Mouse (Mus musculus) c-Kit-positive CD71-positive TER-119-positive erythroid progenitor cells, embryonic 14.5 days (primary cell): Measurements from ENCODE around the gene Bcas3.
"Not testable (repeated sequence)": the region's sequence is repeated elsewhere in the genome, so short reads cannot be mapped to it uniquely, and the experiment has no call there.

Experiments used
- DNase-seq: peaks from one replicate; pipeline ENCODE4 v3.0.0-alpha.2; 2013; ENCODE audit warnings: low spot score

The Bcas3 gene

GRCm38 (mm10) chr11:85712026-85712804, 359.2 kb downstream of the Bcas3 start:
- DNase-seq: no peak

GRCm38 (mm10) chr11:85712860-85713813, 360.2 kb downstream of the Bcas3 start:
- DNase-seq: no peak

GRCm38 (mm10) chr11:85713814-85714208, 360.8 kb downstream of the Bcas3 start:
- no peak for DNase-seq

GRCm38 (mm10) chr11:85714312-85714931, 361.5 kb downstream of the Bcas3 start:
- DNase-seq: no peak

GRCm38 (mm10) chr11:85716730-85717129, 363.8 kb downstream of the Bcas3 start:
- not testable (repeated sequence) for DNase-seq

- no peak for DNase-seq
Measured at GRCm38 (mm10) chr11:85719091-85719490, 366.1 kb downstream of the Bcas3 start.

- no peak for DNase-seq
Measured at GRCm38 (mm10) chr11:85719766-85720165, 366.8 kb downstream of the Bcas3 start.

- no peak for DNase-seq
Measured at GRCm38 (mm10) chr11:85720269-85720773, 367.4 kb downstream of the Bcas3 start.

- DNase-seq: no peak
Measured at GRCm38 (mm10) chr11:85721986-85722385, 369.0 kb downstream of the Bcas3 start.

GRCm38 (mm10) chr11:85724159-85724558, 371.2 kb downstream of the Bcas3 start:
- no peak for DNase-seq

GRCm38 (mm10) chr11:85729725-85730124, 376.8 kb downstream of the Bcas3 start:
- DNase-seq: no peak

- DNase-seq: no peak
Measured at GRCm38 (mm10) chr11:85732462-85733012, 379.6 kb downstream of the Bcas3 start.

- DNase-seq: no peak
Measured at GRCm38 (mm10) chr11:85733577-85733976, 380.6 kb downstream of the Bcas3 start.

- DNase-seq: no peak
Measured at GRCm38 (mm10) chr11:85734317-85735211, 381.6 kb downstream of the Bcas3 start.

- DNase-seq: no peak
Measured at GRCm38 (mm10) chr11:85737227-85737626, 384.3 kb downstream of the Bcas3 start.

GRCm38 (mm10) chr11:85737893-85738292, 384.9 kb downstream of the Bcas3 start:
- no peak for DNase-seq

GRCm38 (mm10) chr11:85738585-85738984, 385.6 kb downstream of the Bcas3 start:
- DNase-seq: no peak

- DNase-seq: no peak
Measured at GRCm38 (mm10) chr11:85739266-85739977, 386.5 kb downstream of the Bcas3 start.

GRCm38 (mm10) chr11:85746373-85746772, 393.4 kb downstream of the Bcas3 start:
- DNase-seq: no peak

- no peak for DNase-seq
Measured at GRCm38 (mm10) chr11:85748891-85749290, 395.9 kb downstream of the Bcas3 start.
